Mouse (Mus musculus) forebrain, embryonic 14.5 days (tissue): Measurements from ENCODE around the gene Limd1. TPM values are rescaled to one million over a fixed set of nuclear protein-coding genes. Genes with fewer than 3 reads are reported as not detected.

Source experiments
- ATAC-seq: fragments of 200-750 bp; cut with Nextera tagmentation; 2 replicates; pipeline ENCODE4 v1.8.0; 2017; ENCODE audit warnings: mild to moderate bottlenecking, moderate library complexity
- DNase-seq: peaks from one replicate; pipeline ENCODE4 v3.0.0-alpha.2; 2015; ENCODE audit warnings: low spot score
- H3K27ac ChIP-seq: fragments of 300-500 bp; sonication (generic); 2 replicates; pipeline ENCODE4 v1.5.1; 2014; ENCODE audit warnings: low read depth, mild to moderate bottlenecking, control low read depth, low read length, moderate library complexity
- H3K27me3 ChIP-seq: fragments of 300-500 bp; sonication (generic); replicated peaks from 2 replicates; pipeline ENCODE4 v1.6.1; 2014; ENCODE audit warnings: low read length, control low read depth, mixed read lengths; ENCODE audit not compliant: control insufficient read depth, insufficient read depth
- H3K36me3 ChIP-seq: fragments of 300-500 bp; sonication (generic); 2 replicates; pipeline ENCODE4 v1.6.1; 2014; ENCODE audit warnings: low read length, control low read depth; ENCODE audit not compliant: control insufficient read depth, insufficient read depth
- H3K4me1 ChIP-seq: fragments of 300-500 bp; sonication (generic); 2 replicates; pipeline ENCODE4 v1.6.1; 2014; ENCODE audit warnings: antibody characterized with exemption, low read length, control low read depth; ENCODE audit not compliant: control insufficient read depth, insufficient read depth
- H3K4me2 ChIP-seq: fragments of 300-500 bp; sonication (generic); 2 replicates; pipeline ENCODE4 v1.6.1; 2014; ENCODE audit warnings: mild to moderate bottlenecking, control low read depth, low read length
- H3K4me3 ChIP-seq: fragments of 300-500 bp; sonication (generic); 2 replicates; pipeline ENCODE4 v1.5.1; 2014; ENCODE audit warnings: low read depth, low read length, control low read depth
- H3K9ac ChIP-seq: fragments of 300-500 bp; sonication (generic); 2 replicates; pipeline ENCODE4 v1.6.1; 2014; ENCODE audit warnings: mild to moderate bottlenecking, low read length, control low read depth, moderate library complexity
- H3K9me3 ChIP-seq: fragments of 300-500 bp; sonication (generic); replicated peaks from 2 replicates; pipeline ENCODE4 v1.6.1; 2016; ENCODE audit warnings: low read length, control low read depth, mixed read lengths; ENCODE audit not compliant: control insufficient read depth
- WGBS: fragments of 180-500 bp; shearing (Covaris S2); extraction: QIAGEN DNeasy Blood & Tissue Kit; methylation state at CpG from one replicate; pipeline ENCODE4 v1.1.7; 2014; 5-methylcytosine and 5-hydroxymethylcytosine counted together
- polyA plus RNA-seq: library from polyadenylated mRNA; unstranded; fragments of >200 nt; fragmentation: Nextera tagmentation; extraction: Ambion mirVana; gene quantifications from 2 replicates; pipeline ENCODE4 v1.2.1, GENCODE M21; 2014

The Limd1 gene
- polyA plus RNA-seq, 1 experiment from 2014 or later: 23.1 TPM

- 92% methylated on average over 13 of the region's 13 CpGs for WGBS
- Histone ChIP-seq H3K27ac (no peak overlapping the region), H3K27me3 (no peaks in the 10 kb centered on the region), H3K4me1 (no peaks in the 10 kb centered on the region), H3K9ac (no peak overlapping the region), H3K9me3 (no peaks in the 10 kb centered on the region), H3K4me3 (no peak overlapping the region), H3K36me3 (peaks cover 42% of the 10 kb centered on the region), H3K4me2 (no peak overlapping the region)
- no peak for ATAC-seq
- no peak for DNase-seq
Observed at GRCm38 (mm10) chr9:123518969-123519894, 40.7 kb downstream of the Limd1 start.

- no peak overlapping the region for H3K4me2 ChIP-seq
- no peak overlapping the region for H3K9ac ChIP-seq
- no peak overlapping the region for H3K27ac ChIP-seq
- H3K36me3 ChIP-seq: peaks cover 42% of the 10 kb centered on the region
- ATAC-seq: no peak
- no peaks in the 10 kb centered on the region for H3K4me1 ChIP-seq
- DNase-seq: no peak
- WGBS: 90% methylated on average over 3 of the region's 3 CpGs
- no peaks in the 10 kb centered on the region for H3K27me3 ChIP-seq
- H3K4me3 ChIP-seq: no peak overlapping the region
- no peaks in the 10 kb centered on the region for H3K9me3 ChIP-seq
Observed at GRCm38 (mm10) chr9:123520735-123521134, 42.2 kb downstream of the Limd1 start.

- 39% methylated on average over 3 of the region's 3 CpGs for WGBS
- peaks cover 21% of the 10 kb centered on the region for H3K36me3 ChIP-seq
- no peaks in the 10 kb centered on the region for H3K9me3 ChIP-seq
- peaks cover 6% of the 10 kb centered on the region; the same call in 1 of the 2 replicates for H3K4me1 ChIP-seq
- ATAC-seq (no peak), DNase-seq (peak; percentile 21)
- no peaks in the 10 kb centered on the region for H3K27me3 ChIP-seq
- no peak overlapping the region for H3K4me3 ChIP-seq
- no peak overlapping the region for H3K27ac ChIP-seq
- H3K4me2 ChIP-seq: no peak overlapping the region
- no peak overlapping the region for H3K9ac ChIP-seq
Observed at GRCm38 (mm10) chr9:123523676-123524075, 45.2 kb downstream of the Limd1 start.

- DNase-seq (peak; percentile 87), ATAC-seq (no peak)
- Histone ChIP-seq H3K36me3 (peaks cover 7% of the 10 kb centered on the region), H3K9ac (no peak overlapping the region), H3K4me1 (peaks cover 6% of the 10 kb centered on the region; the same call in 1 of the 2 replicates), H3K4me2 (no peak overlapping the region), H3K27me3 (no peaks in the 10 kb centered on the region), H3K9me3 (no peaks in the 10 kb centered on the region), H3K27ac (no peak overlapping the region), H3K4me3 (no peak overlapping the region)
- WGBS: 0% methylated on average over 1 of the region's 1 CpGs
Observed at GRCm38 (mm10) chr9:123525095-123525494, 46.6 kb downstream of the Limd1 start.

- H3K27ac ChIP-seq: no peak overlapping the region
- DNase-seq: no peak
- WGBS: 73% methylated on average over 5 of the region's 5 CpGs
- ATAC-seq: no peak
- H3K9ac ChIP-seq: no peak overlapping the region
- H3K4me1 ChIP-seq: peaks cover 12% of the 10 kb centered on the region; the same call in 1 of the 2 replicates
- H3K4me3 ChIP-seq: no peak overlapping the region
- H3K4me2 ChIP-seq: no peak overlapping the region
- no peaks in the 10 kb centered on the region for H3K27me3 ChIP-seq
- no peaks in the 10 kb centered on the region for H3K9me3 ChIP-seq
- no peaks in the 10 kb centered on the region for H3K36me3 ChIP-seq
Observed at GRCm38 (mm10) chr9:123526502-123526901, 48.0 kb downstream of the Limd1 start.

- H3K36me3 ChIP-seq: no peaks in the 10 kb centered on the region
- no peaks in the 10 kb centered on the region for H3K27me3 ChIP-seq
- peak overlapping the region; percentile 64 for H3K9ac ChIP-seq
- H3K4me1 ChIP-seq: peaks cover 15% of the 10 kb centered on the region
- ATAC-seq: no peak
- 18% methylated on average over 6 of the region's 6 CpGs for WGBS
- H3K4me2 ChIP-seq: peak overlapping the region; percentile 67
- H3K4me3 ChIP-seq: peak overlapping the region; percentile 96
- no peaks in the 10 kb centered on the region for H3K9me3 ChIP-seq
- DNase-seq: peak; percentile 11
- H3K27ac ChIP-seq: peak overlapping the region; percentile 87
Observed at GRCm38 (mm10) chr9:123528087-123528925, 49.8 kb downstream of the Limd1 start.

- DNase-seq (peak; percentile 65), ATAC-seq (peak; percentile 28)
- no peaks in the 10 kb centered on the region for H3K9me3 ChIP-seq
- H3K9ac ChIP-seq: peak overlapping the region; percentile 64
- WGBS: 1% methylated on average over 17 of the region's 17 CpGs
- peak overlapping the region; percentile 87 for H3K27ac ChIP-seq
- no peaks in the 10 kb centered on the region for H3K36me3 ChIP-seq
- H3K27me3 ChIP-seq: no peaks in the 10 kb centered on the region
- peak overlapping the region; percentile 96 for H3K4me3 ChIP-seq
- peak overlapping the region; percentile 67 for H3K4me2 ChIP-seq
- peaks cover 15% of the 10 kb centered on the region for H3K4me1 ChIP-seq
Observed at GRCm38 (mm10) chr9:123528926-123529295, 50.4 kb downstream of the Limd1 start.

GRCm38 (mm10) chr9:123529392-123530157 lies 51.1 kb downstream of the Limd1 start, which contains the start of gene Sacm1l:
TSS of gene Sacm1l (plus strand) at chr9:123529759.
- H3K9ac ChIP-seq: peak within 1 kb of the TSS; percentile 89
- WGBS: under 1% methylated on average over 78 of the region's 79 CpGs

More at GRCm38 (mm10) chr9:123529392-123530157, 51.1 kb downstream of the Limd1 start, which contains the start of gene Sacm1l:
- Histone ChIP-seq H3K9me3 (no peaks in the 10 kb centered on the region), H3K36me3 (no peaks in the 10 kb centered on the region), H3K4me2 (peak within 1 kb of the TSS; percentile 67), H3K4me3 (peak within 1 kb of the TSS; percentile 96), H3K4me1 (peaks cover 15% of the 10 kb centered on the region), H3K27me3 (no peaks in the 10 kb centered on the region), H3K27ac (peak within 1 kb of the TSS; percentile 93)
- ATAC-seq: peak; percentile 99
- peak; percentile 100 for DNase-seq
